Mouse (Mus musculus): ENCODE data around the gene Tpbgl.

The Tpbgl gene

GRCm38 (mm10) chr7:99641245-99641644 is 14.3 kb upstream of the Tpbgl start:
- DNase-seq = peak; percentile 81 to 86

- no peak for DNase-seq
Measured at GRCm38 (mm10) chr7:99633966-99634665, 7.2 kb upstream of the Tpbgl start.

- DNase-seq = no peak
Measured at GRCm38 (mm10) chr7:99632286-99632685, 5.4 kb upstream of the Tpbgl start.

DNA sequence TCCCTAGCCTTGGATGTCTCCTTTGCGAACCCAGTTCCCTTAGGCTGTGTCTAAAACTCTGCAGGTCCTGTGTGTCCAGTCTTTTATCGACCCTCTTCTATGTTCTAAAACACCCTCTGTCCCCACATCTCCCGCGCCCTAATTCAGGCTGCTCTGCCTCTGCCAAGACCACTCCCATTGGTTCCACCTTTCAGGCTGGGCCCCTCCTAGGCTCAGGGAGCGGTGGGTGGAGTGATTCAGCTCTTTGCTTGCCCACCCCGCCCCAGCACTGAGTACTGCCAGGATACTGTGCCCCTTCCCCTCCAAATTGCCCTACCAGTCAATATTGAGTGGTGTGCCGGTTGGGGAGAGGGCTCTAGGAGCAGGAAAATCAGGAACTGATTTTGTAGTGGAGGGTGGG is 463 bp upstream of the Tpbgl start:
- no peak for DNase-seq

DNA sequence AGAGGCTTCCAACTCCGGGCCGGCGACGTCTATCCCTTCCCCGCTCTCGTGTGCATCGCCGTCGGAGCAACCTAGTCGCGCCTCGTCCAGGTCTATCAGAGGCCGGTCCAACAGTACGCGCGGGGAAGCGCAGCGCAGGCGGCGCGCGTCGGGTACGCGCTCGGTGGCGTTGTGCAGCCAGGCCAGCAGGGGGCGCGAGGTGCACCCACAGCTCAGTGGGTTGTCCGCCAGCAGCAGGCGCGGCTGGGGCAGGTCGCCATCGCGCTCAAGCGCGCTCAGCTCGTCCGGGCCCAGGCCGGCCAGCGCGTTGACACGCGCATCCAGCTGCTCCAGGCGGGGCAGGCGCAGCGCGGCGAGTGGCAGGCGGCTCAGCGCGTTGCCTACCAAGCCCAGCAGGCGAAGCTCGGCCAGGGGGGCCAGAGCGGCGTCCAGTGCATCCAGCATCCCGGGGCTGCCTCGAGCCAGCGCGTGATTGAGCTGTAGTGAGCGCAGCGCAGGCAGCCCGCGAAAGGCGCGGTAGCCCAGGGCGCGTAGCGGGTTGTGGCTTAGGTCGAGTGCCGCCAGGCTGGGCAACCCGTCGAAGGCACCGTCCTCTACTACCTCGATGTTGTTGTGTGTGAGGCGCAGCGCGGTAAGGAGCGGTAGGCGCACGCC is 1.1 kb downstream of the Tpbgl start:
- peak; percentile 93 to 94 for DNase-seq

GRCm38 (mm10) chr7:99618860-99619259 is 8.0 kb downstream of the Tpbgl start:
- DNase-seq = peak; percentile 79 to 81

DNA sequence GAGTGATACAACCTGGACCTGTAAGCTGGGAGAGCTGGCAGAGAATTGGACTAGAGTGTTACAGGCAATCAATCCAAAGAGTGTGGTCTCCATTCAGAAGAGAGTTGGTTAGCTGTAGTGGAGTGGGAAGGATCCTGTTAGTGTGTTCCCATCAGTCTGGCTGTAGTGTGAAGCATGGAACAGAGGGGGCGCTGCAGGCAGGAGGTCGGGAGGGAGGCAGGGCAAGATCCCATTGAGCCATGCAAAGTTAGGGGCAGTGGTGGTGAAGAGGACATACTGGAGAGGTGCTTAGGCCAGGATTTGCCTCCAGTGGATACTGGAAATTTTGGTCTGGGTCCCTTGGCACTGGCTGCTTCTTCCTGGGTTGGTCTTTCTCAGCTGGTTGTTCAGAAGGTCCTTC is 8.6 kb downstream of the Tpbgl start:
- DNase-seq = no peak

DNA sequence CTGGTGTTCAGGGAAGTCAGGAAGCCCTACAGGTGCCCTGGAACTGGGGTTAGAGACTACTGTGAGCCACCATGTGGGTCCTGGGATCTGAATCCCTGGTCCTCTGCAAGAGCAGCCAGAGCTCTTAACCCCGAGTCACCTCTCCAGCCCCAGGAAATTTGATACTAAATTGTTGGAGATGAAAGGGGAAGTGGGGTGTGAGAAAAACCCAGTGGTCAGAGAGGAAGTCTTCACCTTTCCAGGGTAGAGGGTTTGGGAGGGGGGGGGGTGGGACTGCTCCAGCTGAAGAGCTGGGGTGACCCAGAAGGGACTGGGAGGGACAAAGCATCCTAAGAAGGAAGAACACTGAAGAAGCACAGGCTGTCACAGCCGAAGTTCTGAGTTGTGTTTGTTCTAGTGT is 19.3 kb downstream of the Tpbgl start:
- DNase-seq = no peak

DNA sequence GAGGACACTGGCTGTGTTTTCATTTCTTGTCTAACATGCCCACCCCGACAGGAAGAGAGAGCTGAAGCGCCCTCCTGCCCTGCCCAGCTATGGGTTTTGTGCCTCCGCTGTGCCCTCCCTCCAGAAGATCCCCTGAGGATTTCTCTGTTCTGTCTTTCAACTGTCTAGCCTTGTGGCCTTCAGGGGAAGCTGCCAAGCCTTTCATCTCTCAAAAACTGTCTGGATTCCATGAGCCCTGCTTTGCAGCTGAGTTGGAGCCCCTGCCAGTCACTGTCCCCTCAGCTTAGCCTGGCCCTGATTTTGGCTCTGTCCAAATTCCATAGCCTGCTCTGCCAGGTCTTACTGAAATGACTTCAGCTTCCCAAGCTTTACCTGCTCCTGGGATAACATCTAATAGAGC is 20.1 kb downstream of the Tpbgl start:
- DNase-seq = no peak

DNA sequence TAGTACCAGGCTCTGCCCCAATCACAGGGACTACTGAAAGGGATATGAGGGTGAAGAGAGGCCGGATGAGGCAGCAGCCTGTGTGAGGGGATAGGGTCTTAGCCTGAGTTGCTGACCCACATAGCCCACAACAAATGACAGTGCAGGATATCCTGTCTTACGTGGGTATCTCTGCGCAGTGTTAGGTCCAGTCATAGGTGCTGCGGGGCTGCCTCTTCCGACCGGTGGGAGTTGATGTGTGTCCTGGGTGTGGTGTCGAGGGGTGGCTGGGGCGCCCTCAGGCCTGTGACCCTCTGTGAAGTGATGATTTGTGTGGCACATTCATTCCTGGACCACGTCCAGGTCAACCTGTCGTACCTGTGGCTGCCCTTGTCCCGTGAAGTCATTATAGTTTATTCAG is 20.6 kb downstream of the Tpbgl start:
- DNase-seq = no peak

DNA sequence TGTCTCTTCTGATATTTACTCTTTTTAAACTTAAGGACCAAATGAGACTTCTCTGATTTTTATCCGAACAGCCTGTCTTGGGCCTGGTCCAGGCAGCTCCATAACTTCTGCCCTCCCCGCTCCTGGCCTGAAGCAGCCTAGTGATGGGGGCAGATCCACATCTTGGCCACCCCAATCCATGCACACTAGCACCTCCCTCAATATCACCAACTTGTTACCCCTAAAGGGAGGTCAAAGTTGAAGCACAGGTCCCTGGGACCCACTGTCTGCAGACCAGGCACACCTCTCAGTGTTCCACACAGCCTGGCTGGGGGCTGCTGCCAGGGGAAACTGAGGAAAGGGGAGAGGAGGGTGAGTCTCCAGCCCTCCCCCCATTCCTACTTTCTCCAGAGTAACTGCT is 21.8 kb downstream of the Tpbgl start:
- no peak for DNase-seq

DNA sequence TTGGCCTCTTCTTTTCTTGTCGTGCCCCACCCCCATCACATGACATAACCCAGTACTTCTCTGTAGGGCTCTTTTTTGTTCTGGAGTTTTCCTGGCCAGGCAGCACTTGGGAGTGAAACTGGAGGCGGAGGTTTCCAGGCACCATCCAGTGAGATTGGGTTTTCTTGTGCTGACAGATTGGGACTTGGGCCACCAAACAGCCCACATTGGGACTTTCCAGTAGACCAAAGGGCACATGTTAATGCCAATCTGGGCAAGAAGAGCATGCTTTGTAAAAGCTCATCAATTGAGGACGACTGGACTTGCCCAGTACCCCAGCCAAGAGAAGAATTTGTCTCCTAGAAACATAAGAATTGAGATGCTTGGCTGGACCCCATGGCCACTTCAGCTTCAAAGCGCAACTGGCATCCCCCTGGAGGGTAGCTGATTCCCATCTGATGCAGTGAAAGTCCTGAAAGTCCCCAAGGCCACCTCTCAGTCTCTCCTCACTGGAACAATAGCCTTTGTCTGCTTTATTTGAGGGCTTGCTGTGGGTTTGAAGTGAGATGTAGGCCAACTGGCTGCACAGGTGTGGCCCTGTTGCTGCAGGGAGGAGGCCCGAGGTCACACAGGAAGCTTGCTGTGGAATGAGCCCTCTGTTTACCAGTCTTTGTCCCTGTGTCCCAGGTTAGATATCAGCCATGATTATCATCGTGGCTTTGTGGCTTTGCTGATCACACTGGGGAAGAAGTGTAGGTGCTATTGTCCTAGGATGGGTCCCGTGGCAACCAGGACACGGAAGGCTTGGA is 22.8 kb downstream of the Tpbgl start:
- peak in 1 of 2 experiments; percentile 34 for DNase-seq

DNA sequence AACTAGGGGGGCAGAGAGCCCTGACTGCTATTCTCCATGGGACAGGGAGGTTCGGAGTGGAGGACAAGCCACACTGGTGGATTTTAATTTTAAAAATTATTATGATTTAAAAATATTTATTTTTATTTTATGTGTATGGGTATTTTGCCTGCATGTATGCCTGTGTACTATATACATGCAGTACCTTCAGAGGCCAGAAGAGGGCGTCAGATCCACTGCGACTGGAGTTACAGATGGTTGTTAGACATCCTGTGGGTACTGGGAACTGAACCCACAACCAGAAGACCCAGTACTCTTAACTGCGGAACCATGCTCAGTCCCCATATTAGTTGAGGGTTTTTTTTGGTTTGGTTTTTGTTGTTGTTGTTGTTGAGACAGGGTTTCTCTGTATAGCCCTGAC is 28.2 kb downstream of the Tpbgl start:
- DNase-seq = no peak

GRCm38 (mm10) chr7:99593868-99594803 is 32.8 kb downstream of the Tpbgl start:
- DNase-seq = no peak

- DNase-seq = no peak
Measured at GRCm38 (mm10) chr7:99592669-99593068, 34.2 kb downstream of the Tpbgl start.

DNA sequence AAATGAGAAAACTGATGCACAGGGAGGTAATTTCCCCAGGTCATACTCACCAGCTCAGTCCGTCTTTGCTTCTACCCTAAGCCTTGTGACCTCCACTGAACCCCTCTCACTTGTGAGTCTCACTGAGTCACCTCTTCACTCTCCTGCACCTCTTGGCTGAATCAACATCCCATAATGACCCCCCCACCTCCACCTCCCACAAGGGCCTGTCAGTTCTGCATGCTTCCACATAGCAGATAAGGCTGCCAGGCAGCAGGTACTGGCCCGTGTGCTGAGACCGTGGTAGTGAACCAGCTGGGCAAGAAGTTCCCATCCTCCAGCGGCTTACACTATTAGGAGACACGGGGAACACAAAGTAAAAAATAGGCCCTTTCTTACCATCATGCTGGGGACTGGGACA is 36.3 kb downstream of the Tpbgl start:
- no peak for DNase-seq

DNA sequence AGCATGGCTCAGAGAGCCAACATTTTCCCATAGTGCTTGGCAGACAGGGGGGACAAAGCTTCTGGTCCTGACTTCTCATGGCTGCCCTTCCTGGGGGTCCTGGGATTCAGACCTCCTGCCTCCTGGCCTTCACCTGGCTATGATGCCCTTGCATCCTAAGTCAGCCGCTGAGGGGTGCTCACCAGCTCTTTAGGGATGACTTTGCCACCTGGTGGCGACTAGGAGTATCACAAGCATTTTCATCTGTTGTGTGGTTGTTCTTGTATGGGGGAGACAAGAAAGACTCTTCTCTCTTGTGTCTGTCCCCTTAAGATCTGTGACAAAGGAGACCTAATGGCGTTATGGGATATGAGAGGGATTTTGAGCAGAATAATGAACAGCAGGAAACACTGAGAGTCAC is 36.8 kb downstream of the Tpbgl start:
- DNase-seq = peak; percentile 87 to 89

DNA sequence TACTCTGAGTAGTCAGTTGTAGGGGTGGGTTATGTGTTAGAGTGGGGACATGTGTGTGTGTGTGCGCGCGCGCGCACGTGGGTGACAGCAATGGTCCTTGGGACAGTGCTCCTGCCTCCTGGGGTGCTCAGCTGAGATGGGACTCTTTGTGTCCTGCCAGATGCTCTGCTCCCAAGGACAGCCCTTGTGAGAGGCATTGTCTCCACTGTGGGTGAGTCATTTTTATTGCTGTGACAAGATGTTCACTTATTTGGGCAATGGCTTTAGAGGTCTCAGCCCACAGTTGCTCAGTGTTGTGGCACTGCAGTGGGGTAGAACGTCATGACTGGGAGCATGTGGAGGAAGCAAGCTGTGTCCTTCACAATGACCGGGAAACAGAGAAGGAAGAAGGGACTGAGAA is 40.9 kb downstream of the Tpbgl start:
- DNase-seq = no peak

- DNase-seq = no peak
Measured at GRCm38 (mm10) chr7:99583625-99584024, 43.3 kb downstream of the Tpbgl start.

DNA sequence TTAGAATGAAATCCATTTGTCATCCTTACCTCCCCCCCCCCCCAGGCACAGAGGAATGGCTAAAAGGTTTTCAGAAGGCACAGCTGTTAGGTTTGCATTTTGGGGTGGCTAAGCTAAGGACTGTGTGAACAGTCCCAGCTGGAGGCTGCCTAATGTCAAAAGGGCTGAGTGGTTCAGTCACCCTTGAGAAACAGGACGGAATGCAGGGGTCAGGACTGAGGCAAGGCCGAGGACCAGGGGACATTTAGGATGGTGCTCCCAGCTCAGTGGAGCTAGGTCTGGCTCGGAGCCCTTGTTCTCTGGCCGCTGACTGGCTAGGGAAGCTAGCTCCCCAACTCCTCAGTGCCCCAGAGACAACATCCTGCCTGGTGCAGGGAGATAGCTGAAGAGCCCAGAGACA is 44.0 kb downstream of the Tpbgl start:
- DNase-seq = no peak

GRCm38 (mm10) chr7:99582306-99582705 is 44.6 kb downstream of the Tpbgl start:
- DNase-seq = no peak

DNA sequence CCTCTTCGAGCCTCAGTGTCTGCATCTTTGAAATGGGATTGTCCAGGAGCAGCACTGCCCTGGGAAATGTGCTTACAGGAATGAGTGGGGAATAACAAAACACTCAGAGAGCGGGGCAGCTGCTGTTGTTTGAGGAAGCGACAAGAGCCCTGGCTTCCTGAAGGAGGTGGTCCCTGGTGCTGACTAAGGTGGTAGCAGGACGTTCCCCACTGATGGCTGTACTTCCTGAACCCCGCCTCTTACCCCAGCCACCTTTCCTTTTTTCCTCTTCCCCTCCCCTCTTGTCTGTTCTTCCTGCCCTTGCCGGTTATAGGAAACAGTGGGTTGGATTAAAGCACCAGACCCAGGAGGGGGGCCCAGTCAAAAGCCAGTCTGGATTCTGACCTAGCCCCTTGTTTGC is 46.7 kb downstream of the Tpbgl start:
- no peak for DNase-seq

All from cerebellum, postnatal 10 days (tissue).